Mouse (Mus musculus): Measurements from ENCODE around the gene Ran. TPM values are rescaled to one million over a fixed set of nuclear protein-coding genes. Genes with fewer than 3 reads are reported as not detected.

Gene Ran
- polyA plus RNA-seq, 1 experiment from 2014 or later: 321 TPM

- ATAC-seq (replicated peaks; ENCODE audit: insufficient number of reproducible peaks, insufficient read depth, low FRiP score, low read depth): no peak
- Histone ChIP-seq H3K4me2 (0 out of 2 replicates have a peak overlapping the region, but pooled peaks have one; percentile 3), H3K27me3 (no peaks in the 10 kb centered on the region), H3K36me3 (no peaks in the 10 kb centered on the region), H3K9me3 (replicated peaks) (no peaks in the 10 kb centered on the region), H3K4me3 (no peak overlapping the region), H3K9ac (no peak overlapping the region), H3K27ac (no peak overlapping the region), H3K4me1 (replicated peaks) (peaks cover 7% of the 10 kb centered on the region; the same call in 1 of the 2 replicates)
- WGBS: 50% methylated on average over 26 of the region's 26 CpGs
Measured at GRCm38 (mm10) chr5:129045641-129046580, 26.0 kb downstream of the Ran start.

GRCm38 (mm10) chr5:129049372-129049771, 29.5 kb downstream of the Ran start:
- no peak overlapping the region for H3K4me3 ChIP-seq
- no peaks in the 10 kb centered on the region for H3K9me3 ChIP-seq (replicated peaks)
- no peak overlapping the region for H3K9ac ChIP-seq
- no peak for ATAC-seq (replicated peaks; ENCODE audit: insufficient number of reproducible peaks, insufficient read depth, low FRiP score, low read depth)
- 77% methylated on average over 9 of the region's 9 CpGs for WGBS
- H3K4me2 ChIP-seq: no peak overlapping the region
- H3K27ac ChIP-seq: no peak overlapping the region
- 0 out of 2 replicates have a peak, but pooled peaks cover 3% of the 10 kb centered on the region for H3K27me3 ChIP-seq
- no peaks in the 10 kb centered on the region for H3K36me3 ChIP-seq
- peaks cover 7% of the 10 kb centered on the region; the same call in 1 of the 2 replicates for H3K4me1 ChIP-seq (replicated peaks)

GRCm38 (mm10) chr5:129051910-129052309, 32.0 kb downstream of the Ran start:
- 80% methylated on average over 3 of the region's 3 CpGs for WGBS
- Histone ChIP-seq H3K9ac (no peak overlapping the region), H3K27ac (no peak overlapping the region), H3K4me3 (no peak overlapping the region), H3K27me3 (0 out of 2 replicates have a peak, but pooled peaks cover 3% of the 10 kb centered on the region), H3K4me2 (no peak overlapping the region), H3K9me3 (replicated peaks) (no peaks in the 10 kb centered on the region), H3K4me1 (replicated peaks) (no peaks in the 10 kb centered on the region), H3K36me3 (no peaks in the 10 kb centered on the region)
- ATAC-seq (replicated peaks; ENCODE audit: insufficient number of reproducible peaks, insufficient read depth, low FRiP score, low read depth): no peak

- no peak overlapping the region for H3K4me3 ChIP-seq
- no peak overlapping the region for H3K27ac ChIP-seq
- no peaks in the 10 kb centered on the region for H3K4me1 ChIP-seq (replicated peaks)
- WGBS: 41% methylated on average over 20 of the region's 20 CpGs
- H3K4me2 ChIP-seq: no peak overlapping the region
- no peaks in the 10 kb centered on the region for H3K36me3 ChIP-seq
- no peak overlapping the region for H3K9ac ChIP-seq
- no peaks in the 10 kb centered on the region for H3K9me3 ChIP-seq (replicated peaks)
- H3K27me3 ChIP-seq: peaks cover 6% of the 10 kb centered on the region; the same call in 1 of the 2 replicates
- ATAC-seq (replicated peaks; ENCODE audit: insufficient number of reproducible peaks, insufficient read depth, low FRiP score, low read depth): no peak
Measured at GRCm38 (mm10) chr5:129052636-129053355, 32.9 kb downstream of the Ran start.

GRCm38 (mm10) chr5:129054675-129055284, 34.9 kb downstream of the Ran start:
- 75% methylated on average over 9 of the region's 9 CpGs for WGBS

DNA sequence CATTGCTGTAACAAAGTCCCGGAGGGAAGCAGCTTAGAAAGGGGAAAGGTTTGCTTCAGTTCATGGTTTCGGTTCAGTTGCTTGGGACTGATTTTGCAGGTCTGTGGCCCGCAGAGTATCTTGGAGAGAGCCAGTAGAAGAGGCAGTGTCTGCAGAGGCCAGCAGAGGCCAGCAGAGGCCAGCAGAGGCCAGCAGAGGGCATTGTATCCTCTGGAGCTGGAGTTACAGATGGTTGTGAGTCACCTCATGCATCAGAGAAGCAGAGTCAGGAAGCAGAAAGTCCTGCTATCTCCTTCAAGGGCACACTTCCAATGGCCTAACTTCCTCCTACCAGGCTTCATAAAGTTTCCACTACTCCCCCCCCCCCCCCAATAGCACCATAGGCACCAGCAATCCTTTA, 39.2 kb downstream of the Ran start:
- Histone ChIP-seq H3K4me2 (no peak overlapping the region), H3K9ac (no peak overlapping the region), H3K9me3 (replicated peaks) (no peaks in the 10 kb centered on the region), H3K27me3 (peaks cover 33% of the 10 kb centered on the region), H3K4me1 (replicated peaks) (peaks cover 8% of the 10 kb centered on the region), H3K36me3 (no peaks in the 10 kb centered on the region), H3K27ac (no peak overlapping the region), H3K4me3 (no peak overlapping the region)
- 80% methylated on average over 3 of the region's 3 CpGs for WGBS
- ATAC-seq (replicated peaks; ENCODE audit: insufficient number of reproducible peaks, insufficient read depth, low FRiP score, low read depth): no peak

More at GRCm38 (mm10) chr5:129054675-129055284, 34.9 kb downstream of the Ran start:
- H3K27ac ChIP-seq: no peak overlapping the region
- H3K4me3 ChIP-seq: no peak overlapping the region
- no peaks in the 10 kb centered on the region for H3K4me1 ChIP-seq (replicated peaks)
- no peaks in the 10 kb centered on the region for H3K9me3 ChIP-seq (replicated peaks)
- no peak for ATAC-seq (replicated peaks; ENCODE audit: insufficient number of reproducible peaks, insufficient read depth, low FRiP score, low read depth)
- peaks cover 8% of the 10 kb centered on the region; the same call in 1 of the 2 replicates for H3K27me3 ChIP-seq
- no peaks in the 10 kb centered on the region for H3K36me3 ChIP-seq
- no peak overlapping the region for H3K9ac ChIP-seq
- no peak overlapping the region for H3K4me2 ChIP-seq

DNA sequence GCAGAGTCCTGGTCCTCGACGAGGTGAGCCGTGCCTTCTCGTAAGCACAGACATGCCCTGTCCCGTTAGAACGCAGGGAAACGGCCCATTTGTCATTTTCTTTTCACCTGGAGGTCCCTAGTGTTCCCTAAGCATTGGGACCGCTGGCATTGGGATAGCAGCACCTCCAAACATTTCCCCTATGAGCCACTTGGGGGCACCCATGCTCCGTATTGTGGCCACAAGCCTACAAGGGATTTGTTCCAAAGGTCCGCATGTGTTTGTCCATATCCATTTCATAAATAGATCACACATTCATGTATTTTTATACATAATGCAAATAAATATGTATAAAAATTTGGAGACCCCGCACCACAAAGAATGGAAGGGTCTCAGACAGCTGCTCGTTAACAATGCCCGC, 41.7 kb downstream of the Ran start:
- Histone ChIP-seq H3K9ac (no peak overlapping the region), H3K27me3 (peaks cover 36% of the 10 kb centered on the region), H3K9me3 (replicated peaks) (no peaks in the 10 kb centered on the region), H3K27ac (no peak overlapping the region), H3K4me2 (no peak overlapping the region), H3K4me3 (no peak overlapping the region), H3K36me3 (no peaks in the 10 kb centered on the region), H3K4me1 (replicated peaks) (peaks cover 8% of the 10 kb centered on the region)
- ATAC-seq (replicated peaks; ENCODE audit: insufficient number of reproducible peaks, insufficient read depth, low FRiP score, low read depth): no peak
- WGBS: 16% methylated on average over 13 of the region's 13 CpGs

GRCm38 (mm10) chr5:129063037-129063791, 43.3 kb downstream of the Ran start:
- Histone ChIP-seq H3K36me3 (no peaks in the 10 kb centered on the region), H3K27ac (no peak overlapping the region), H3K4me2 (peak overlapping the region; percentile 52), H3K9me3 (replicated peaks) (no peaks in the 10 kb centered on the region), H3K27me3 (peaks cover 32% of the 10 kb centered on the region), H3K4me1 (replicated peaks) (peaks cover 8% of the 10 kb centered on the region), H3K4me3 (peak overlapping the region; percentile 13; the same call in 1 of the 2 replicates), H3K9ac (no peak overlapping the region)
- WGBS: 7% methylated on average over 21 of the region's 21 CpGs
- ATAC-seq (replicated peaks; ENCODE audit: insufficient number of reproducible peaks, insufficient read depth, low FRiP score, low read depth): no peak

DNA sequence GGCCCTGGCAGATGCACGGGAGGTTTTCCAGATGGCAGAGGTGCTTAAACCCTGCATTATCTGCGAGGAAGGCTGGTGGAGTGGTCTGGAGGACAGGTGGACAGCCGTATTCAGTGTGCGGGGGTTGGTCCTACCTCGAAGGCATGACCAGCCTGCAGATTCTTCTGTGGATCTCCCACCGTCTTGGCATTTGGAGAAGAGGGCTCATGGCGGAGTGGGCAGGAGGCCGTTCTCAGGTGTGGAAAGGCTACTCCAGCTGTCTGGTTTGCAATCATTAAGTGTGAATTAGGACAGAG, 43.9 kb downstream of the Ran start:
- no peaks in the 10 kb centered on the region for H3K9me3 ChIP-seq (replicated peaks)
- H3K4me1 ChIP-seq (replicated peaks): peaks cover 8% of the 10 kb centered on the region
- H3K27ac ChIP-seq: no peak overlapping the region
- H3K4me2 ChIP-seq: peak overlapping the region; percentile 52
- no peak for ATAC-seq (replicated peaks; ENCODE audit: insufficient number of reproducible peaks, insufficient read depth, low FRiP score, low read depth)
- peaks cover 32% of the 10 kb centered on the region for H3K27me3 ChIP-seq
- H3K4me3 ChIP-seq: peak overlapping the region; percentile 13; the same call in 1 of the 2 replicates
- H3K9ac ChIP-seq: no peak overlapping the region
- WGBS: 41% methylated on average over 8 of the region's 8 CpGs
- no peaks in the 10 kb centered on the region for H3K36me3 ChIP-seq

DNA sequence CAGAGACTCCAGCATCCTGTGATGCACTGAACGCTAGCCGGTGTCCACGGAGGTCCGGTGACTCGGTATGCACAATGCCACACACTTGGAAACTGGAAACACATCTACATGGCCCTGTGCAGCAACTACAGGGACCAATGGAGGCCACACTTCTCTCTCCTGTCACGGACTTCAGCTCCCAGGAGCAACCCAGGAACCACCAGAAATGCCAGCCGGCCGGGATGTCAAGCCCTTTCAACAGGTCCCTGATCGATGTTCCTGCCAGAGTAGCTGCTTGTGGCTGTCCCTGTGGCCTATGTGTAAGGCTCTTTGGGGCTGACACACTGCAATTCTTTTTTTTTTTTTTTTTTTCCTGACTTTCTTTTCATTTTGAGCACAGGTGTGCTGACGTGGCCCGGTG, 44.3 kb downstream of the Ran start:
- Histone ChIP-seq H3K4me3 (no peak overlapping the region), H3K9ac (no peak overlapping the region), H3K4me1 (replicated peaks) (peaks cover 8% of the 10 kb centered on the region), H3K9me3 (replicated peaks) (no peaks in the 10 kb centered on the region), H3K4me2 (no peak overlapping the region), H3K27me3 (peaks cover 32% of the 10 kb centered on the region), H3K27ac (no peak overlapping the region), H3K36me3 (no peaks in the 10 kb centered on the region)
- 63% methylated on average over 11 of the region's 11 CpGs for WGBS
- no peak for ATAC-seq (replicated peaks; ENCODE audit: insufficient number of reproducible peaks, insufficient read depth, low FRiP score, low read depth)
